Mouse (Mus musculus) skeletal muscle tissue, adult 2 months (tissue): ENCODE data around the gene Ppp1r2.
"Not testable (repeated sequence)": the region's sequence is repeated elsewhere in the genome, so short reads cannot be mapped to it uniquely, and the experiment has no call there.

Source experiments
- DNase-seq: peaks from one replicate; pipeline ENCODE4 v3.0.0-alpha.2; 2012; ENCODE audit warnings: low read depth, low spot score

The Ppp1r2 gene

DNA sequence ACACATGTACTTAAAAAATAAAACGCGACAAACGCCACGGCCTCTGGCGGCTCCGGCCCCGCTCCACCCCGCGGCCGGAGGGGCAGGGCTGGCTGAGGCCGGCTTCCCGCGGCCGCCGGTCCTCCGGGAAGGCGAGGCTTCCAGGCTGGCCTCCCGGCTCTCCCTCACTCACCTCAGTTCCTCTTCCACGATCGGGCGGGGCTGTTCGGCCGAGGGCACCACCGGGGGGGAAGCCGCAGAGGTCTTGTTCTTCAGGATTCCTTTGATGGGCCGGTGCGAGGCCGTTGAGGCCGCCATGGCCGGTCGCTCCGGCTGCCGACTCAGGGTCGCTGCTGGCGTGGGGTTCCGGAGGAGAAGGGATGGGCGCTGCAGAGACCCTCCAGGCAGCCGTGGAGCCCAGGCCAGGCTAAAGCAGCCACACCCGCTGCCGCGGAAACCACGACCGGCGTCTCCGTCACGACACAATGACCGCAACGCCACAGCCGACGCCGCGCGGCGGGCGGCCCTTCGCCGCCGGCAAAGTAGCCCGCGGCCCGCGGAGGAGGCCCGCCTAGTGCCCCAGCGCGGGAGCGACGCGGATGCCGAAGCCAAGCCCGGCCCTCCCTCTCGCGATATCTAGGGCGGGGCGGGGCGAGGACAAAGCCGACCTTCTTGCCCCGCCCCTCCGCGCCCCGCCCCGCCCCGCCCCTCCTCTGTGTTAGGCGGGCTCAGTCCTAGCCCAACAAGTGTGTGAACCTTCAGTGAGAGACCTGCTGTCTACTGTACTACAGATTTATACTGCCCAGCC lies at the start of gene Ppp1r2:
Gene Ppp1r2 (minus strand): TSS at position 604 of the 787 bp plus-strand sequence.
- peak; percentile 89 for DNase-seq

DNA sequence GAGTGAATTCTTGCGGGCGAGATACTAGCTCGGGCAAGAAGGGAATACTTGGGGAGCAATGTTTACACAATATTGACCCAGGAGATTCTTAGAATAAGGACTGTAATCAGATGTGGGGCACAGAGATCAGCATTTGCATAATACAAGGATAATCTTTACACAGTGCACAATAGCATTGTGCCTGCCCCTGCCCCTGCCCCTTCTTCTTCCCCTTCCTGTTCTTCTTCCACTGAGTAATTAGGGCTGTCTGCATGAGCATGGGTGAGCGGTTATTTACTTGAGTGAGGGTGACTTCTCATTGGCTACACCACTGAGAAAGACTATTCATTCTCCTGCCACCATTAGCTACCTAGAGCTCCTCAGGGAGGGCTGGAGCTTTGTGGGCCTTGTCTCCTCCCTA lies 46.4 kb upstream of the Ppp1r2 start:
- DNase-seq: no peak

GRCm38 (mm10) chr16:31320954-31321353 lies 45.9 kb upstream of the Ppp1r2 start:
- no peak for DNase-seq

DNA sequence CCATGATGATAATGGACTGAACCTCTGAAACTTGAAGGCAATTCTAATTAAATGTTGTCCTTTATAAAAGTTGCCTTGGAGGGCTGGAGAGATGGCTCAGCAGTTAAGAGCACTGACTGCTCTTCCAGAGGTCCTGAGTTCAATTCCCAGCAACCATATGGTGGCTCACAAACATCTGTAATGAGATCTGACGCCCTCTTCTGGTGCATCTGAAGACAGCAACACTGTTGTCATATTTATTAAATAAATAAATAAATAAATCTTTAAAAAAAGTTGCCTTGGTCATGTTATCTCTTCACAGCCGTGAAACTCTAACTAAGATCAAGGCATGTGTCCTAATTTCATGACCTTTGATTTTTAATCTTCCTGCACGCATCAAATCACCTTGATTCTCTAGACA lies 44.6 kb upstream of the Ppp1r2 start:
- DNase-seq: not testable (repeated sequence)

DNA sequence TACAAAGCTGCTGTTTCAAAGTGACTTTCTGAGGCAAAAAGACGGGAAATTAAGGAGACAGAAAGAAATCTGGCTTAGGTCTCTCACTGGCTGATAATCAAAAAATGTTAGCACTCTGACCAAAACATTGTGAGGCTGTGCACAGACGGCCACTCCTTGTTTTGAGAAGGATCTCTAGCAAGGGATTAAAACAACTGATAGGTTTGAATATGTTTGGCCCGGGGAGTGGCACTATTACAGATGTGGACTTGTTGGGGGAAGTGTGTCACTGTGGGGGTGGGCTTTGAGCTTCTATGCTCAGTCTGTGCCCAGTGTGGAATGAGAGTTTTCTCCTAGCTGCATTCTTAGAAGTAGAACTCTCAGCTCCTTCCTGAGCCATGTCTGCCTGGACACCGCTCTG lies 44.2 kb upstream of the Ppp1r2 start:
- DNase-seq: peak; percentile 30

DNA sequence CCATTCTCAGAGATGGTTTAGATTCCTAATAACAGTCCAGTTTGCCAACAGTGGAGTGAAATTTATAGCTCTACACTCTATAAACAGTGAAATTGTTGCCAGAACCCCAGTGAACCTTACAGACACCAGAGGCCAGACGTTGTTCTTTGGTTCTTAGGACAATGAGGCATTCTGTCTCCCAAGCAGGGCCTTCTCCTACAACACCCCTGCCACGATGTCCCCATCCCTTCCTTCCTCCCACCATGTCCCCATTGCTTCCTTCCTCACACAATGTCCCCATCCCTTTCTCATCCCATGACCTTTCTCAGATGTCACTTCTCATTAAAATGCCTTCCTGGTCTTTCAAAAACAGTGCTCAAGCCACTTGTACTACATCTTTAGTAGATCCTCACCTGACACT lies 43.3 kb upstream of the Ppp1r2 start:
- DNase-seq: no peak

GRCm38 (mm10) chr16:31316246-31317143 lies 41.4 kb upstream of the Ppp1r2 start:
- peak; percentile 65 for DNase-seq

DNA sequence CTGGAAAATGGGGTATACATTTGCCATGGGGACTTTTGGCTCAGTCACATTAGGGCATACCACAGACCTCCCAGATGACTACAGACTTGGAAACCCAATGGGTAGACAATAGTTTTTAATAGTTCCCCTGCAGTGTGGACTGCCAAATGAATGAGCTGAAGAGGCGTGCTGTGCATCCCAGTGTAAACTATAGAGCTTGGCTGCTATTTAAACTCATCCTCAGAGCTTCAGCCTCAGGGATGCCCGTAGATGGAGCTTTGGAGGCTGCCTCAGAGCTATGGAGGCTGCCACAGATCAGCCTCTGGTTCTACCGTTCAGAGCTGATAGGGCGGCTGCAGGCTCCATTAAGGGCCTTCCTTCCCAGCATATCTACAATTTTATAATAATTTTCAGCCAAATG lies 40.2 kb upstream of the Ppp1r2 start:
- no peak for DNase-seq

DNA sequence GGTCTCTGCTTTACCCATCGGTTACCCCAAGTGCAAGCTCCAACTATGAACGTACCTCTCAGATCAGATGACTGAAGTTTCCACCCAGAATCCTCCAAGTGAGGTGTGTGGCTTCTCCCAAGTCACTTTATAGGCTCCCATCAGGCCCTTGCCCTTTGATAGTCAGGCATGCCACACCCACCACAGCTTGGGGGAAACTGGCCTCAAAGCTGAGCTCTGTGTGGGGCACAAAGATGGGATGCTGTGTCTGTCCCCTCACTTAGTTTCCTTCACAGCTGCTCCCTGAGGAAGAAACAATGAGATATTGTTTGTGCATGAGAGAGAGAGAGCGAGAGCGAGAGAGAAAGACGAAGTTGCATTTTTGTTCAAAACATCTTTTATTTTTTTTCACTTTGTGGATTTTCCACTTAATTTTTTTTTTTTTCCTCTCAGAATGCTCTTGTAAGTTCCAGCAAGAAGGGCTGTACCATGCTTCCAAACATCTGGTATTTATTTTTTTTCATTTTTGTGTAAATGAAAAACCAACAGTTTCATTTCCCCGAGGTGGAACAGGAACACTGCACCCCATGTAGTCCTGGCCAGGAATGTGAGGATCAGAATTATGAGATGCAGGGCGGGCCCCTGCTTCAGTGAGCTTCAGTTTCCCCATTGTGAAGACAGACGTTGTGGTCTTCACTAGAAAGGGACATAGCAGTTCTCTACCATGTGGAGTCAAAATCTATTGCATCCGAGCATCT lies 39.6 kb upstream of the Ppp1r2 start, which contains the start of gene Apod:
Gene Apod (minus strand): TSS at position 312 of the 737 bp plus-strand sequence.
- DNase-seq: peak; percentile 67

GRCm38 (mm10) chr16:31313611-31314010 lies 38.5 kb upstream of the Ppp1r2 start:
- DNase-seq: no peak

- no peak for DNase-seq
Measured at GRCm38 (mm10) chr16:31312296-31312695, 37.2 kb upstream of the Ppp1r2 start.

DNA sequence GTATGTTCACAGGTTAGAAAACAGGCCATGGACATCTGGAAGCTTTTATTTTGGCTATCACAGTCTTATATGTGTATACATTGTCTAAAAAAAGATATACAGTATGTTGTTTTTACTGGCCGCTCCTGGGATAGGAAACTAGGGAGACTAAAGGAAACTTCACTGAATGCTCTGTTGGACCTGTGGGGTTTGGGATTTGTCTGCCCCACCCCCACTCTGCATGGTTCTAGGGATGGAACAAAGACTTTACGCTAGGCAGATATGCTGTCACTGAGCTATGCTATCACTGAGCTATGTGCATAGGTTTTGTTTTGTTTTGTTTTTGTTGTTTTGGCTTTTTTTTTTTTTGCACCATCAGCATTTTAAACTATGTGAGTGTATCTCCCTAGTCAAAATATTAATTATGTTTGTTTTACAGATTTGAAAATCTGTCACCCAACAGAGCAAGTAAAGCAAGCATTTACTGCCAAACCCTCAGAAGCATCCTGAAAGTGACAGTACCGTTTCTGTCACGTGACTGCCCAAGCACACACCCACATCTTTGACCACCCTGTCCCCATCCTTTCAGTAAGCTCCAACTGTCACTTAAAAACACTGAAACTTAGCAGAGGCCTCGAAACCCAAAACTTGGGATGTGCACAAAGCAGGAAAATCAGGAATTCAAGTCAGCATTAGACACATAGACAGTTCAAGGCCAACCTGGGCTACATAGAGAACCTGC lies 30.3 kb upstream of the Ppp1r2 start:
- no peak for DNase-seq

DNA sequence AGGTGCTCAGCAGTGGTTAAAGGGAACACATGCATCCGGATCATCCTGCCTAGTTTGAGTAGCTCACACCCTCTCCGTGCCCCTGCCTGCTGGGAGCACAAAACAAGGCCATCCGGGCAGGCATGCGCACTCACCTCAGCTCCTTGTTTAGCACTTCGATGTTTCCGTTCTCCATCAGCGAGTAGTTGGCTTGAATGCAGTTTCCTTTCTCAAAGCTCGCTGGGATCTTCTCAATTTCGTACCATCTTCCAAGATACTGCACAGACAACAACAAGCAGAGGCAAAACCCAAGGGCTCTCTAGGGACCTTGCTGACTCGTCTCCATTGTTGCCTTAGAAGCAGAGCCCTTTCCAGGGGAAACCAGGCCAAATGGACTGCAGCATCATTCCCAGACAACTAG lies 28.2 kb upstream of the Ppp1r2 start:
- peak; percentile 85 for DNase-seq

- no peak for DNase-seq
Measured at GRCm38 (mm10) chr16:31300883-31301532, 25.9 kb upstream of the Ppp1r2 start.

- DNase-seq: no peak
Measured at GRCm38 (mm10) chr16:31300467-31300866, 25.4 kb upstream of the Ppp1r2 start.

DNA sequence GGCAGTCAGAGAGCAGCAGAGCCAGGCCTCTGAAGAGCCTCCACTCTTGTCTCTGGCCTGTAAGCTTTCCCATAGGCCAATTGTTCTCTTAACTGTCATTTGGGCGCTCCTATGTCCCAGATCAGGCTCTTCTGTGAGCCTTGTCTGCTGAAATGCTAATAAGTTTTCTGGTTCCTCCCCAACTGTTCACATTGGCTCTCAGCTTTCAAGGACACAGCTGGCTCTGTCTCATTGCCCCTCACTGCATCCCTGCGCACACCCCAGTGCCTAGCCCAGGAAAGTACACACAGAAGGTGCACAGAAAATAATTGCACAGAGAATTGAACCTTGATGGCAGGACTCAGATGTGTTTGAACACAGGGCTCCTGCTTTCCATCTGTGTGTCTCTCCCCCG lies 24.9 kb upstream of the Ppp1r2 start:
- DNase-seq: no peak

DNA sequence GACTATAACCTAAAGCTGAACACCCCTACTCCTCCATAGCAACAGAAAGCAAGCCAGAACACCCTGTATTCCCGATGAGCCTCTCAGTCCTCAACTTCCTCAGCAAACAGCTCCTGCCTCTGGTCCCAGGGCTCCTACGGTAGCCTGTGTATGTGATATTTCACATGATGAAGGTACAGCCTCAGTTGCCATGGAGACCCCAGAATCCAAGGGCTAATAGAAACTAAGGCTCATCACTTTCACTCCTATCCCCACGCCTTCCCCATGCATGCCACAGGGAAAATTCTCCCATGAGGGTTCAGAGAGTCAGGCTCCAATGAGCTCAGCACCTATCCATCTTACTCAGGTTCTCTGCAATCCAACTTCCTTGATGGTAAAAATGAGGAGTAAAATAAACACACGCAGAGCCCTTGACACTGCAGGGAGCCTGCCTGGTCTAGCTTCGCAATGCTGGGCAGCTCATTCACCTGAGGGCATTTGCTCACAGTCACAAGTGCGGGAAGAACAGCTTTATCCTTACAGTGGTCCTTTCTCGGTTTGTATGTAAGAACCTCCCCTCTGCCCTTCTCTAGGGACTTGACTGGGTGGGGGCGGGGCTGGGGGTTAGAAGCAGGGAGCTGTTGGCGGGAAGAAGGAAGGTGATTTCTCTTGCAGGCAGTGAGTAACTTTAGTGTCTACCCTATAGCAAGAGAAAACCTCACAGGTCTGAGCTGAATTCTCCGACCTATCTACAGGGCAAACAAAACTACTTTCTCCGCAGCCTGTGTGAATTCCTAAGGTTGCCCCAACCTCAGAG lies 24.3 kb upstream of the Ppp1r2 start:
- no peak for DNase-seq

- no peak for DNase-seq
Measured at GRCm38 (mm10) chr16:31297113-31297512, 22.0 kb upstream of the Ppp1r2 start.

- DNase-seq: no peak
Measured at GRCm38 (mm10) chr16:31293761-31294160, 18.7 kb upstream of the Ppp1r2 start.
